Mouse (Mus musculus) liver, adult 2 months (tissue): ENCODE results near the gene Hoxc5.

Experiments
- CTCF ChIP-seq: fragments of 200-500 bp; IDR thresholded peaks from 2 replicates; pipeline ENCODE4 v1.5.1; 2011; ENCODE audit warnings: low read depth, low read length, control low read depth
- POLR2A ChIP-seq: fragments of 200-500 bp; IDR thresholded peaks from 2 replicates; pipeline ENCODE4 v1.6.1; 2011; ENCODE audit warnings: low read length, control low read depth; ENCODE audit not compliant: insufficient read depth; ENCODE audit errors: extremely low read depth

DNA sequence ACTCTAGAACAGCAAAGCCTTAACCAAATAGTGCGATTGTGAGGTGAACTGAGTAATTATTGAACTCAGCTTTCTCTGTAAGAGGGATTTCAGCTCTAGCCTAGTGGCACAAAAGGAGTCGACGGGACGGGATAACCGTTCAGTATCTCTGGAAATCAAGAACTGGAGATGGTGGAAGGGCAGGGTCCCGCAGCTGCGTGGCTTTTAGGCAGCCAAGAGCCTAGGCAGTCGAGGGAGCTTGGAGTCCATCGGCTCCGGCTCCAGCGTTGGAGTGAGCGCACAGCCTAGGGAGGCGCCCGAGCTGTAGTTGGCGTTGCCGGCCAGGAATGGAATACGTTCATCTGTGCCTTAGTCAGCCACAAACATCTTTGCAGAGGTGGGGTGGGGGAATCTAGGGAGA, 38.1 kb downstream of the Hoxc5 start:
- TF ChIP-seq CTCF = no peak
- no peak for TF ChIP-seq POLR2A
